Mouse (Mus musculus) lung, embryonic 14.5 days (tissue): ENCODE results near the gene Mtif2. TPM values are rescaled to one million over a fixed set of nuclear protein-coding genes. Genes with fewer than 3 reads are reported as not detected.

Experiments used
- ATAC-seq: fragments of 200-750 bp; cut with Nextera tagmentation; 2 replicates; pipeline ENCODE4 v1.8.0; 2017; ENCODE audit warnings: mild to moderate bottlenecking, moderate TSS enrichment, moderate library complexity; ENCODE audit not compliant: insufficient read depth
- DNase-seq: peaks from one replicate; pipeline ENCODE4 v3.0.0-alpha.2; 2015
- H3K27ac ChIP-seq: fragments of 300-500 bp; sonication (generic); 2 replicates; pipeline ENCODE4 v1.5.1; 2014; ENCODE audit warnings: low read depth, mild to moderate bottlenecking, moderate library complexity
- H3K27me3 ChIP-seq: fragments of 300-500 bp; sonication (generic); 2 replicates; pipeline ENCODE4 v1.6.1; 2014; ENCODE audit warnings: low read length, control low read depth; ENCODE audit not compliant: insufficient read depth
- H3K36me3 ChIP-seq: fragments of 300-500 bp; sonication (generic); 2 replicates; pipeline ENCODE4 v1.6.1; 2014; ENCODE audit warnings: control low read depth; ENCODE audit not compliant: insufficient read depth
- H3K4me1 ChIP-seq: fragments of 300-500 bp; sonication (generic); 2 replicates; pipeline ENCODE4 v1.6.1; 2014; ENCODE audit warnings: antibody characterized with exemption, control low read depth; ENCODE audit not compliant: insufficient read depth
- H3K4me2 ChIP-seq: fragments of 300-500 bp; sonication (generic); 2 replicates; pipeline ENCODE4 v1.6.1; 2014; ENCODE audit warnings: mild to moderate bottlenecking
- H3K4me3 ChIP-seq: fragments of 300-500 bp; sonication (generic); 2 replicates; pipeline ENCODE4 v1.5.1; 2014; ENCODE audit warnings: low read depth, low read length
- H3K9ac ChIP-seq: fragments of 300-500 bp; sonication (generic); 2 replicates; pipeline ENCODE4 v1.6.1; 2014
- H3K9me3 ChIP-seq: fragments of 300-500 bp; sonication (generic); 2 replicates; pipeline ENCODE4 v1.6.1; 2016; ENCODE audit warnings: low read depth, low read length, control low read depth
- CTCF ChIP-seq: IDR thresholded peaks from 2 replicates; pipeline ENCODE4 v1.5.1; 2016; ENCODE audit warnings: antibody characterized with exemption, low read depth
- WGBS: fragments of 180-500 bp; shearing (Covaris S2); extraction: QIAGEN DNeasy Blood & Tissue Kit; methylation state at CpG from one replicate; pipeline ENCODE4 v1.1.7; 2014; 5-methylcytosine and 5-hydroxymethylcytosine counted together
- polyA plus RNA-seq: library from polyadenylated mRNA; unstranded; fragments of >200 nt; fragmentation: Nextera tagmentation; extraction: Ambion mirVana; gene quantifications from 2 replicates; pipeline ENCODE4 v1.2.1, GENCODE M21; 2014

Mtif2 gene
- polyA plus RNA-seq, 1 experiment from 2014 or later, result 39.2 TPM

GRCm38 (mm10) chr11:29560990-29561389 lies 34.8 kb downstream of the Mtif2 start:
- no peak for TF ChIP-seq CTCF
- Histone ChIP-seq H3K9me3 (no peaks in the 10 kb centered on the region), H3K27me3 (no peaks in the 10 kb centered on the region), H3K27ac (no peak overlapping the region), H3K9ac (no peak overlapping the region), H3K4me3 (no peak overlapping the region), H3K4me2 (no peak overlapping the region), H3K36me3 (no peaks in the 10 kb centered on the region), H3K4me1 (no peaks in the 10 kb centered on the region)
- DNase-seq (no peak), ATAC-seq (no peak)
- WGBS, result 85% methylated on average over 3 of the region's 3 CpGs

- no peak for ATAC-seq
- Histone ChIP-seq H3K4me1 (no peaks in the 10 kb centered on the region), H3K36me3 (no peaks in the 10 kb centered on the region), H3K27ac (no peak overlapping the region), H3K9me3 (no peaks in the 10 kb centered on the region), H3K4me3 (no peak overlapping the region), H3K9ac (no peak overlapping the region), H3K4me2 (no peak overlapping the region), H3K27me3 (no peaks in the 10 kb centered on the region)
- 80% methylated on average over 2 of the region's 2 CpGs for WGBS
- DNase-seq, result no peak
- no peak for TF ChIP-seq CTCF
These were observed 37.2 kb downstream of the Mtif2 start for GRCm38 (mm10) chr11:29563406-29563805.

GRCm38 (mm10) chr11:29571536-29571935 lies 45.3 kb downstream of the Mtif2 start:
- no peaks in the 10 kb centered on the region for H3K36me3 ChIP-seq
- H3K9me3 ChIP-seq, result no peaks in the 10 kb centered on the region
- H3K9ac ChIP-seq, result no peak overlapping the region
- no peaks in the 10 kb centered on the region for H3K27me3 ChIP-seq
- DNase-seq (peak; percentile 35), ATAC-seq (no peak)
- TF ChIP-seq CTCF, result no peak
- 22% methylated on average over 3 of the region's 3 CpGs for WGBS
- no peak overlapping the region for H3K27ac ChIP-seq
- no peaks in the 10 kb centered on the region for H3K4me1 ChIP-seq
- no peak overlapping the region for H3K4me2 ChIP-seq
- no peak overlapping the region for H3K4me3 ChIP-seq

- Histone ChIP-seq H3K36me3 (no peaks in the 10 kb centered on the region), H3K27ac (no peak overlapping the region), H3K4me3 (no peak overlapping the region), H3K4me2 (no peak overlapping the region), H3K9me3 (no peaks in the 10 kb centered on the region), H3K4me1 (no peaks in the 10 kb centered on the region), H3K27me3 (no peaks in the 10 kb centered on the region), H3K9ac (no peak overlapping the region)
- 63% methylated on average over 2 of the region's 2 CpGs for WGBS
- ATAC-seq (no peak), DNase-seq (no peak)
- TF ChIP-seq CTCF, result no peak
These were observed 46.4 kb downstream of the Mtif2 start for GRCm38 (mm10) chr11:29572656-29573055.

DNA sequence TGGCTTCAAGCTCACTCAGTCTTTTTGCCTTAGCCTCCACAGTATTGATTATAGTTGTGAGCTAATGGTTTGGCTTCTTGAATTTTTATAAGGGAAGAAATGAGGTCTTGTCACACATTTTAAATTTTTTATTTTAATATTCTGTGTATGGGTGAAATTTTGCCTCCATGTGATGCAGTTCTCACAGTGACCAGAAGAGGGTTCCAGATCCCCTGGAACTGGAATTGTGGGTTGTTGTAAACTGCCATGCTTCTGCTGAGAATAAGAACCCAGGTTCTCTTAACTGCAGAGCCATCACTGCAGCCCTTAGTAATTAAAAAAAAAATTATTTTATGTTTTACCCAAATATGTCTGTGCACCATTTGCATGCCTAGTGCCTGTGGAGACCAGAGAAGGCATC lies 53.4 kb downstream of the Mtif2 start:
- no peaks in the 10 kb centered on the region for H3K4me1 ChIP-seq
- ATAC-seq (no peak), DNase-seq (peak; percentile 13)
- no peaks in the 10 kb centered on the region for H3K9me3 ChIP-seq
- TF ChIP-seq CTCF, result peak; percentile 50
- no peak overlapping the region for H3K4me2 ChIP-seq
- H3K4me3 ChIP-seq, result no peak overlapping the region
- no peaks in the 10 kb centered on the region for H3K27me3 ChIP-seq
- no peak overlapping the region for H3K9ac ChIP-seq
- H3K36me3 ChIP-seq, result no peaks in the 10 kb centered on the region
- no peak overlapping the region for H3K27ac ChIP-seq

Other genes starting within 250 kb of the Mtif2 start
- gene Ccdc88a, start 152.8 kb upstream of the Mtif2 start, polyA plus RNA-seq, result 33.7 and 35.4 TPM in 2 replicates
- gene Prorsd1, start 11.4 kb upstream of the Mtif2 start, polyA plus RNA-seq, result 31.9 and 36.5 TPM in 2 replicates
- gene Clhc1, start 21.5 kb downstream of the Mtif2 start, polyA plus RNA-seq, result 0.15 and 0.18 TPM in 2 replicates
- gene Rps27a, start 21.7 kb downstream of the Mtif2 start, polyA plus RNA-seq, result 1,351 and 1,399 TPM in 2 replicates
- gene Rtn4, start 166.5 kb downstream of the Mtif2 start, polyA plus RNA-seq, result 54.2 and 54.4 TPM in 2 replicates